Mouse (Mus musculus): Measurements from ENCODE around the gene Dhx36.

DNA sequence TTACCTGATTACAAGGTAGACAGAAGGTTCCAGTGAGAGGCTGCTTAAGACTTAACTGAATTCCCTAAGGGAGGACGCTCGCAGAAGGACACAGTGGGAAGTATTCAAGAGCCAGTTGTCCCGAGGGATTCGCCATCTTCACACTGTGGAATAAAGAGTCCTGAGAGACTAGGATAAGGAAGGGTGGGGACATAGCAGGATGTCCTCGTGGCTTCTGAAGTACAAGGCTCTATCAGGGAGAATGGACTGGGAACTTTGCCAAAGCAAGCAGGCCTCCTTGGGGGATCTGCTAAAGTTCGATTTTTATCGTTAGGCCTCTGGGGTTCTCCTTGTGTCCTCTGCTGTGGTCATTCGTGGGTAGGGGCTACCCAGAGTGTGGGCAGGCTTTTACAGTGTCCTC lies 59.7 kb downstream of the Dhx36 start:
- no peak for TF ChIP-seq CTCF (IDR thresholded peaks at IDR 0.05; ENCODE audit: low read depth)
- no peak for TF ChIP-seq EP300 (IDR thresholded peaks at IDR 0.05; ENCODE audit: low read depth)
